Mouse (Mus musculus): ENCODE measurements around the gene Prpsap1.

- TF ChIP-seq POLR2AphosphoS2 (IDR thresholded peaks at IDR 0.05; ENCODE audit: insufficient read length, low read depth) (no peak), POLR2A (IDR thresholded peaks at IDR 0.05; ENCODE audit: insufficient read length, low read depth) (no peak), TCF12 (IDR thresholded peaks at IDR 0.05; ENCODE audit: insufficient read depth, poor library complexity, severe bottlenecking) (no peak), MAX (IDR thresholded peaks at IDR 0.05; ENCODE audit: low read depth) (no peak), TCF3 (IDR thresholded peaks at IDR 0.05; ENCODE audit: insufficient read length, low read depth) (no peak), SRF (IDR thresholded peaks at IDR 0.05; ENCODE audit: control insufficient read depth, insufficient read length, low read depth) (no peak)
Observed at GRCm38 (mm10) chr11:116456234-116456633, 37.8 kb downstream of the Prpsap1 start.
